Mouse (Mus musculus): ENCODE data around the gene Mmgt2. TPM values are rescaled to one million over a fixed set of nuclear protein-coding genes. Genes with fewer than 3 reads are reported as not detected.

Gene Mmgt2
- polyA plus RNA-seq, 1 experiment from 2014 or later = 25.7 TPM

DNA sequence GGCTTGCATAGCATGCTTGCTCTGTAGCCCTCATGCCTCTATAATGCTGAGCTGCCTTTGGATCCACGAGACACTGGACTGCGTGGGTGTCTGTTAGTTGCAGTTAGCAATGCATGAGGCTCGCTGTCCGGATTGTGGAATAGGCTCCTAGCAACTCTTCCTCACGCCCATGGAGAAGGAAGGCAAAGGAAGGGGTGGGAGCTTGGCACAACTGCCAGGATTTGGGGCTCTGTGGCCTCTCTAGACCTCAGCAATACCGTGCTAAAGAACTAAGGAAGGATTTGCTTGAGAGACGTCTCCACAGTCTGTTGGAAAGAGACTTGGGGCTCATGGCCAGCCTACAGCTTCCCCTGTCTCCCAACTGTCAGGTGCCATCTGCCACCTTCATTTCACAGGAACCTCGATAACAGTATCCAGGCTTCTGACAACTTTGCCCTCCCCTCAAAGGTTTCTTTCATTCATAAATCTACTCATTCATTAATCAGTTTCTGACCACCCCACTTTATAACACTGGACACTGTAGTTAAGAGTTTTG is 33.5 kb upstream of the Mmgt2 start:
- H3K9me3 ChIP-seq (ENCODE audit: control insufficient read depth, low read length) = no peaks in the 10 kb centered on the region
- DNase-seq (ENCODE audit: low spot score) = no peak
- no peak overlapping the region for H3K4me3 ChIP-seq (ENCODE audit: low read depth, low read length)
- no peak for ATAC-seq (replicated peaks; ENCODE audit: low FRiP score)
- no peaks in the 10 kb centered on the region for H3K4me1 ChIP-seq (replicated peaks; ENCODE audit: control insufficient read depth, insufficient read depth, low read length)
- no peak overlapping the region for H3K27ac ChIP-seq (ENCODE audit: low read depth, low read length)
- no peaks in the 10 kb centered on the region for H3K27me3 ChIP-seq (replicated peaks; ENCODE audit: control insufficient read depth, insufficient read depth, low read length)
- H3K4me2 ChIP-seq = no peak overlapping the region
- 82% methylated on average over 8 of the region's 8 CpGs for WGBS
- no peak overlapping the region for H3K9ac ChIP-seq (ENCODE audit: low read depth, low read length)
- H3K36me3 ChIP-seq (ENCODE audit: control insufficient read depth, insufficient read depth, low read length) = peaks cover 3% of the 10 kb centered on the region; the same call in 1 of the 2 replicates

DNA sequence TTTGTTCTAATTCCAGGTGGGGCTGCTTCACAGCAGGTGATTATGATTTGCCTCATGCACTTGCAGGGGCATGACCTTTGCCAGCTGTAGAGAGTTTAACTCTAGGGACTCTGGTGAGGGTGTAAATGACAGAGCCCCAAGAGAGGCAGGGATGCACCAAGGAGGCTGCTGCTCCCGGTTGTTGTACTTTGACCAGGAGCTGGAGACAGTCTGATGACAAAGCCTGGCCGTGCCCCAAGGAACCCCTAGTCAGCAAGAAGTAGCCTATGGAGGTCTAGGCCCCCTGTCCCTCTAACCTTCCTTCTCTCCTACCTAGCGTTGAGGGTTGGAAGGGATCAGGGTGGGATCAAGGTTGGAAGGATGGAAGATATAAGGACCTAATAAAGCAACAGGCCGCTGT is 33.0 kb upstream of the Mmgt2 start:
- DNase-seq (ENCODE audit: low spot score) (no peak), ATAC-seq (replicated peaks; ENCODE audit: low FRiP score) (no peak)
- Histone ChIP-seq H3K9me3 (ENCODE audit: control insufficient read depth, low read length) (no peaks in the 10 kb centered on the region), H3K27me3 (replicated peaks; ENCODE audit: control insufficient read depth, insufficient read depth, low read length) (no peaks in the 10 kb centered on the region), H3K36me3 (ENCODE audit: control insufficient read depth, insufficient read depth, low read length) (peaks cover 3% of the 10 kb centered on the region; the same call in 1 of the 2 replicates), H3K27ac (ENCODE audit: low read depth, low read length) (no peak overlapping the region), H3K4me3 (ENCODE audit: low read depth, low read length) (no peak overlapping the region), H3K4me1 (replicated peaks; ENCODE audit: control insufficient read depth, insufficient read depth, low read length) (no peaks in the 10 kb centered on the region), H3K9ac (ENCODE audit: low read depth, low read length) (no peak overlapping the region), H3K4me2 (no peak overlapping the region)
- 83% methylated on average over 4 of the region's 4 CpGs for WGBS

DNA sequence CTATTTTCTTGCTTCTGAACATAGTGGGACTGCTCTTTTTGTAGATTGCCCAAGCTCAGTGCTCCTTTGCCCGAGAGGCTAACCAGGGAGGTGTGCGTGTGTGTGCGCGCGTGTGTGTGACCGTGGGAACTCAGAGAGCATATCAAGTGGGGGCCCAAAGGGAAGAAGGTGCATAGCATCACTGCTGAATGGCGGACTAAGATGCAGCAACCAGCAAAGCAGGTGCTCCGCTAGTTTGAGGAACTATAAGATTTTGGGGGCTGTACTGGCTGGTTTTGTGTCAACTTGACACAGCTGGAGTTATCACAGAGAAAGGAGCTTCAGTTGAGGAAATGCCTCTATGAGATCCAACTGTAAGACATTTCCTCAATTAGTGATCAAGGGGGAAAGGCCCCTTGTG is 27.4 kb upstream of the Mmgt2 start:
- H3K9me3 ChIP-seq (ENCODE audit: control insufficient read depth, low read length) = no peaks in the 10 kb centered on the region
- peaks cover 25% of the 10 kb centered on the region for H3K4me1 ChIP-seq (replicated peaks; ENCODE audit: control insufficient read depth, insufficient read depth, low read length)
- no peaks in the 10 kb centered on the region for H3K27me3 ChIP-seq (replicated peaks; ENCODE audit: control insufficient read depth, insufficient read depth, low read length)
- H3K4me3 ChIP-seq (ENCODE audit: low read depth, low read length) = no peak overlapping the region
- H3K36me3 ChIP-seq (ENCODE audit: control insufficient read depth, insufficient read depth, low read length) = peaks cover 3% of the 10 kb centered on the region; the same call in 1 of the 2 replicates
- H3K4me2 ChIP-seq = no peak overlapping the region
- 85% methylated on average over 8 of the region's 8 CpGs for WGBS
- ATAC-seq (replicated peaks; ENCODE audit: low FRiP score) = no peak
- H3K27ac ChIP-seq (ENCODE audit: low read depth, low read length) = no peak overlapping the region
- H3K9ac ChIP-seq (ENCODE audit: low read depth, low read length) = no peak overlapping the region
- no peak for DNase-seq (ENCODE audit: low spot score)

DNA sequence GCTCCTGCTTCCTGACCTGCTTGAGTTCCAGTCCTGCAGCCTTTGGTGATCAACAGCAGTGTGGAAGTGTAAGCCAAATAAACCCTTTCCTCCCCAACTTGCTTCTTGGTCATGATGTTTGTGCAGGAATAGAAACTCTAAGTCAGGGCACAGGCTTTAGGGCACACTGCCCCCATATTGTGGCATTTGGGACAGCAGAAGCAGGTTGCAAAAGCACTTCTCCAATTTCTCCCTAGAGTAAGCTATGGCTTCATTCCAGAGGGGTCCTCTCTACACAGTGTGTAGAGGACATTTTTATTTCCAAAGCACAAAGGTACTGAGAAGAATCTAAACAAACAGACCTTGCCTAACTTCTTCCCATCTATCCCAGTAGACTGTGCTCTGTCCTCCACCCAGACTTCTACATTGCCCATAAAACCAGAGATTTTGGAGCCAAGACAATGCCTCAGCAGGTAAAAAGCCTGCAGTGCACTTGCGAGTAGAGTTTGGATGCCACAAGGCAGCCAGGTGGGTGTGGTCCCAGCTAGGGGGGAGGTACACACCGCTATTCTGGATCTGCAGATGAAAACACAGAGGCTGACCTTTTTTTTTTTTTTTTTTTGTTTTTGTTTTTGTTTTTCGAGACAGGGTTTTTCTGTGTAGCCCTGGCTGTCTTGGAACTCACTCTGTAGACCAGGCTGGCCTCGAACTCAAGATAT is 26.7 kb upstream of the Mmgt2 start:
- peaks cover 25% of the 10 kb centered on the region for H3K4me1 ChIP-seq (replicated peaks; ENCODE audit: control insufficient read depth, insufficient read depth, low read length)
- peaks cover 2% of the 10 kb centered on the region; the same call in 1 of the 2 replicates for H3K36me3 ChIP-seq (ENCODE audit: control insufficient read depth, insufficient read depth, low read length)
- H3K4me2 ChIP-seq = no peak overlapping the region
- no peak for ATAC-seq (replicated peaks; ENCODE audit: low FRiP score)
- no peaks in the 10 kb centered on the region for H3K27me3 ChIP-seq (replicated peaks; ENCODE audit: control insufficient read depth, insufficient read depth, low read length)
- WGBS = 71% methylated on average over 4 of the region's 4 CpGs
- H3K9me3 ChIP-seq (ENCODE audit: control insufficient read depth, low read length) = no peaks in the 10 kb centered on the region
- H3K27ac ChIP-seq (ENCODE audit: low read depth, low read length) = no peak overlapping the region
- H3K4me3 ChIP-seq (ENCODE audit: low read depth, low read length) = no peak overlapping the region
- H3K9ac ChIP-seq (ENCODE audit: low read depth, low read length) = no peak overlapping the region
- DNase-seq (ENCODE audit: low spot score) = no peak

DNA sequence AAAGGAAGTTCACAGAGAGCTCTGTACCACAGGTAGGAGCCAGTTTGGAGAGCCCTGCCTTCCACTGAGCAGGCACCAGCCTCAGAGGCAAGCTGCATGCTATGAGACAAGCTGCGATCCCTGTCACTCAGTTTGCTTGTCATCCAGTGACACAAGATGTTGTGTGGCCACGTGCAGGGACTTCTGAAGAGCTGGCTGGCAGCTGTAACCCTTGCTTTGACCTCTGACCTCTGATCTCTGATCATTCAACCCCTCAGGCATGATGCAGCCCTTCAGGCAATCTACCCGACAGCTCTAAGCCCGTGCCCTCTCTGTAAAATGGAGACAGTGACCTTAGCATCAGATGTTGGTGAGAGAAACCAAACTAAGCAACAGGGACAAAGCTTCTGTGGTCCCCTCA is 25.6 kb upstream of the Mmgt2 start:
- Histone ChIP-seq H3K9me3 (ENCODE audit: control insufficient read depth, low read length) (no peaks in the 10 kb centered on the region), H3K27me3 (replicated peaks; ENCODE audit: control insufficient read depth, insufficient read depth, low read length) (no peaks in the 10 kb centered on the region), H3K9ac (ENCODE audit: low read depth, low read length) (no peak overlapping the region), H3K4me1 (replicated peaks; ENCODE audit: control insufficient read depth, insufficient read depth, low read length) (peaks cover 25% of the 10 kb centered on the region), H3K4me3 (ENCODE audit: low read depth, low read length) (no peak overlapping the region), H3K36me3 (ENCODE audit: control insufficient read depth, insufficient read depth, low read length) (no peaks in the 10 kb centered on the region), H3K27ac (ENCODE audit: low read depth, low read length) (no peak overlapping the region), H3K4me2 (no peak overlapping the region)
- DNase-seq (ENCODE audit: low spot score) (no peak), ATAC-seq (replicated peaks; ENCODE audit: low FRiP score) (no peak)
- WGBS = 56% methylated on average over 4 of the region's 4 CpGs

DNA sequence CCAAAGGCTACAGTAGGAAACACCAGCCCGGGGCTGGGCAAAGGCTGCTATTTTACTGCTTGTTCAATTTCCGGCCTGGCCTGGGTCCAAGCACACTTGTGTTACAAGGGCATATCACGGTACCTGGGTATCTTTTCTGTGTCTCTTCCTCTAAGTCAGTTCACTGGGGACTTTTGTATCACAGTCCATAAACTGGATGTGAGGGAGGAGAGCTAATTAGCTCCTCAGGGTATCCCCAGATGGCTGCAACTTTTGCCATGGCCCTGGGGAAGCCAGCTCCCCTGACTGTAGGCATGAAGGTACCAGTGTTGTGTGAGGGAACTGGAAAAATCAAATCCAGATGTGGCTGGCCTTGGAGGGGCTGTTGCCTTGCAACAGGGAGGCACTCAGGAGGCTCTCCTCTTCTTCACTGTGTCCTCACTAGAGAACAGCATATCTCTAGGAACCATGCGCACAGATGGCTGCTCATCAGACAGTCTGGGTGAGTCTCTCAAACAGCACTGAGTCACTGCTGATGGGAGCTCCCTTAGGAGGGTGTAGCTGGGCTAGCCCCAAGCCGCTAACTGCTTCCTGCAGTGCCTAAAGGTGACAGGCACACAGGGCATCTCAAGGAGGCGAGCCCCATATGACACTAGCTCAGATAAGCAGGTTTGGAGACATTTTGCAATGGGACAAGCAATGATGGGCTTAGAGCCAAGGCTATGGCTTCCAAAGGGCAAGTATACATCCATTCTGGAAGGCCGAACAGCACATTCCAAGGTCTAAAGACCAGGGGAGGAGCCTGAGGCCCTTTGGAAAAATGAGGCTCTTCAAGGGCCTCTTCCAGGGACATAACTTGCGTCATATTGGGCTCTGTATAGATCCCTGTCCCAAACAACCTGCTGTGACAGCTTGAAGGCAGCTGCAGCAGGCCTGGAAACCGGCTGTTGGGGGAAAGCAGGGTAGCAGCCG is 23.8 kb upstream of the Mmgt2 start:
- DNase-seq (ENCODE audit: low spot score) (no peak), ATAC-seq (replicated peaks; ENCODE audit: low FRiP score) (peak; percentile 90)
- Histone ChIP-seq H3K4me3 (ENCODE audit: low read depth, low read length) (no peak overlapping the region), H3K27me3 (replicated peaks; ENCODE audit: control insufficient read depth, insufficient read depth, low read length) (no peaks in the 10 kb centered on the region), H3K36me3 (ENCODE audit: control insufficient read depth, insufficient read depth, low read length) (no peaks in the 10 kb centered on the region), H3K27ac (ENCODE audit: low read depth, low read length) (peak overlapping the region; percentile 46; the same call in 1 of the 2 replicates), H3K9me3 (ENCODE audit: control insufficient read depth, low read length) (no peaks in the 10 kb centered on the region), H3K9ac (ENCODE audit: low read depth, low read length) (peak overlapping the region; percentile 5; the same call in 1 of the 2 replicates), H3K4me1 (replicated peaks; ENCODE audit: control insufficient read depth, insufficient read depth, low read length) (peaks cover 34% of the 10 kb centered on the region), H3K4me2 (no peak overlapping the region)
- WGBS = 52% methylated on average over 10 of the region's 10 CpGs

DNA sequence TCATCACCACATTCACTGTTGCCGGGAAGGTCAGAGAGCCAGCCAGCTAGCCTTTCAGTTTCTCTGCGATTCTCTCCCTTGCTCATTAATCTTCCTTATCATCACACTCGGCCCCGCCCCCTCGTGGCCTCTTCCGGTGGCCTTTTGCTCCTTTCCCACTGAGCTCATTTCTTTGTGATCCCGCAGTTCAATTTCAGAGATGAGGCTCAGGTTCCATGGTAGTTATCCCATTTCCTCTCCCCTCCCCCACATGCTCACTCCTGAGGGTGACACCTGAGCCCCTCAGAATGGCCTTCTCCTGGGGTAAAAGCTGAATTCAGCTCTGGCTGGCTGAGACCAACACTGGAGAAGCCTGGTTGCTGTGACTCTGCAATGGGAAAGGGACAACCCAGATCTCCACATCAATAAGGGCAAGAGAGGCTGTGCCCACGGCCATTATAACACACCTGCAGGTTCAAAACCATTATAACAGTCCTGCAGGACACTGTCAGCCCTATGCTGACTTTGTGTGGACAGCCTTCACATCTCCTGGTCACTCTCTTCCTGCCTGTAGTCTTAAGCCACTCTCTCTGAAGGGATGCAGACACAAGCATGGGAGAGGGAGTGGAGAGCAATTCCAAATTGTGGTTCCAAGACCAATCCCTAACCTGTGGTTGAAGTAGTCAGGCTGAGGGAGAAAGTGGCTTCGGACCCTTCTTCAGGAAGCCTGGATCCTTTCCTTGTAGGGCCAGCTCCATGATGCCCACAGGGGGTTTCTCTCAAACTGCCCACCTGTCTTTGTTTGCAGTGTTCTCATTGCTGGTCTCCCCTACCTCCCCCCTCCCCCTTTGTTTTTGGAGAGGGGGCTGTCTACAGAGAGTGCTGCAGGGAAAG is 18.9 kb upstream of the Mmgt2 start:
- peak overlapping the region; percentile 43; the same call in 1 of the 2 replicates for H3K27ac ChIP-seq (ENCODE audit: low read depth, low read length)
- H3K9ac ChIP-seq (ENCODE audit: low read depth, low read length) = peak overlapping the region; percentile 31
- DNase-seq (ENCODE audit: low spot score) (no peak), ATAC-seq (replicated peaks; ENCODE audit: low FRiP score) (no peak)
- H3K27me3 ChIP-seq (replicated peaks; ENCODE audit: control insufficient read depth, insufficient read depth, low read length) = no peaks in the 10 kb centered on the region
- 3% methylated on average over 9 of the region's 9 CpGs for WGBS
- 0 out of 2 replicates have a peak overlapping the region, but pooled peaks have one; percentile 12 for H3K4me3 ChIP-seq (ENCODE audit: low read depth, low read length)
- H3K36me3 ChIP-seq (ENCODE audit: control insufficient read depth, insufficient read depth, low read length) = no peaks in the 10 kb centered on the region
- no peaks in the 10 kb centered on the region for H3K9me3 ChIP-seq (ENCODE audit: control insufficient read depth, low read length)
- H3K4me1 ChIP-seq (replicated peaks; ENCODE audit: control insufficient read depth, insufficient read depth, low read length) = peaks cover 37% of the 10 kb centered on the region
- peak overlapping the region; percentile 61 for H3K4me2 ChIP-seq
